Mouse (Mus musculus) heart, postnatal 0 days (tissue): ENCODE data around the gene Speg.

ENCODE experiments used
- CTCF ChIP-seq: IDR thresholded peaks from 2 replicates; pipeline ENCODE4 v1.5.1; 2016; ENCODE audit warnings: antibody characterized with exemption, control low read depth, low read depth
- EP300 ChIP-seq: IDR thresholded peaks from 2 replicates; pipeline ENCODE4 v1.6.1; 2016; ENCODE audit warnings: antibody characterized with exemption, low read depth

DNA sequence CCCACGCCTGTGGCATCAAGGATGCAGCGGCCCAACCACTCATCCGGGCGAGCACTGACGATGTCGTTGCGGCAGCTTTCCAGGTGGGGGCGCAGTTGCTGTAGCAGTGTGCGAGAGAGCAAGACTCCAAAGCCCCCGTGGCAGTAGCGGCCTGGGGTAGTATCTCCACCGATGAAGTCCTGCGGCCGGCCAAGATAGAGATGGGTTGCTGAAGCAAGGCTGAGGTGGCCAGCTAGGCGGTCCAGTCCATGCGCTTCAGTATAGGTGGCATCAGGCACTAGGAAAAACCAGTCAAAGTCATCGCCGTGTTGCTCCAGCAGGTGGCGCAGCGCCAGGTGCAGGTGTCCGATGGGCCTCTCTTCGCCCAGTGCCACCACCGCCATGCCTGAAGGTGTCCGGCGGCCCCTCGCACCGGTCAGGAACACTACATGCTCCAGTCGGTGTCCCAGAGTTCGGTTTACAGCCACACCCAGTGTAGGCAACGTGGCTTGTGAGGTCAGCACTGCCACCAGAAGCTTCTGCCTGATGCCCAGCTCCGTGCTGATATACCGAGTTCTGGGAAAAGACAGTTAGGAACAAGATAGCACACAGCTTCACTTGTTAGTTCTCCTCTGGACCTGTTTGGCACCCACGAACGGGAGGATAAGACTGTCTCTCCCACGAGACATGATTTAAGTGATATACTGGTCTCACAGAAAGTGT lies 102.3 kb downstream of the Speg start:
- TF ChIP-seq EP300 (no peak), CTCF (peak; percentile 56)
